Mouse (Mus musculus) spleen, postnatal 36 days (tissue): ENCODE data around the gene Sepsecs.

Experiments used
- DNase-seq, 2 experiments: peaks; one replicate each; pipeline ENCODE4 v3.0.0; 2022; ENCODE audit warnings: low spot score in 2 of 2, mixed read lengths in 1 of 2

Sepsecs gene

GRCm38 (mm10) chr5:52610306-52610705 lies 59.2 kb downstream of the Sepsecs start:
- DNase-seq: no peak

GRCm38 (mm10) chr5:52609672-52610071 lies 59.8 kb downstream of the Sepsecs start:
- no peak for DNase-seq

GRCm38 (mm10) chr5:52604582-52605041 lies 64.9 kb downstream of the Sepsecs start:
- DNase-seq: no peak

GRCm38 (mm10) chr5:52590612-52591011 lies 78.9 kb downstream of the Sepsecs start:
- no peak for DNase-seq
